Mouse (Mus musculus) midbrain, postnatal 0 days (tissue): ENCODE data around the gene Kcnj14. TPM values are rescaled to one million over a fixed set of nuclear protein-coding genes. Genes with fewer than 3 reads are reported as not detected.

Experiments
- ATAC-seq: fragments of 200-750 bp; cut with Nextera tagmentation; 2 replicates; pipeline ENCODE4 v1.8.0; 2017; ENCODE audit warnings: moderate number of reproducible peaks, mild to moderate bottlenecking, moderate TSS enrichment, moderate library complexity; ENCODE audit not compliant: low FRiP score
- DNase-seq: peaks from one replicate; pipeline ENCODE4 v3.0.0-alpha.2; 2015; ENCODE audit warnings: low spot score
- H3K27ac ChIP-seq: fragments of 300-500 bp; sonication (generic); 2 replicates; pipeline ENCODE4 v1.5.1; 2014; ENCODE audit warnings: low read depth, mild to moderate bottlenecking, low read length, mixed read lengths
- H3K27me3 ChIP-seq: fragments of 300-500 bp; sonication (generic); 2 replicates; pipeline ENCODE4 v1.6.1; 2014; ENCODE audit warnings: low read length, control low read depth, mixed read lengths; ENCODE audit not compliant: insufficient read depth
- H3K36me3 ChIP-seq: fragments of 300-500 bp; sonication (generic); 2 replicates; pipeline ENCODE4 v1.6.1; 2014; ENCODE audit warnings: low read length, control low read depth, mixed read lengths; ENCODE audit not compliant: insufficient read depth
- H3K4me1 ChIP-seq: fragments of 300-500 bp; sonication (generic); 2 replicates; pipeline ENCODE4 v1.6.1; 2014; ENCODE audit warnings: mild to moderate bottlenecking, control low read depth, antibody characterized with exemption, low read length, mixed read lengths; ENCODE audit not compliant: insufficient read depth
- H3K4me2 ChIP-seq: fragments of 300-500 bp; sonication (generic); 2 replicates; pipeline ENCODE4 v1.6.1; 2014; ENCODE audit warnings: low read depth, mild to moderate bottlenecking, low read length, mixed read lengths; ENCODE audit not compliant: poor library complexity, severe bottlenecking
- H3K4me3 ChIP-seq: fragments of 300-500 bp; sonication (generic); 2 replicates; pipeline ENCODE4 v1.5.1; 2014; ENCODE audit warnings: low read depth, mild to moderate bottlenecking, low read length, moderate library complexity
- H3K9ac ChIP-seq: fragments of 300-500 bp; sonication (generic); replicated peaks from 2 replicates; pipeline ENCODE4 v1.6.1; 2014; ENCODE audit warnings: mild to moderate bottlenecking, low read length, moderate library complexity, mixed read lengths; ENCODE audit not compliant: poor library complexity, severe bottlenecking
- H3K9me3 ChIP-seq: fragments of 300-500 bp; sonication (generic); 2 replicates; pipeline ENCODE4 v1.6.1; 2016; ENCODE audit warnings: low read length, control low read depth
- CTCF ChIP-seq: IDR thresholded peaks from 2 replicates; pipeline ENCODE4 v1.5.1; 2016; ENCODE audit warnings: antibody characterized with exemption, mild to moderate bottlenecking
- WGBS: fragments of 180-500 bp; shearing (Covaris S2); extraction: QIAGEN DNeasy Blood & Tissue Kit; methylation state at CpG from one replicate; pipeline ENCODE4 v1.1.7; 2014; 5-methylcytosine and 5-hydroxymethylcytosine counted together
- polyA plus RNA-seq: library from polyadenylated mRNA; unstranded; fragments of >200 nt; fragmentation: Nextera tagmentation; extraction: Ambion mirVana; gene quantifications from 2 replicates; pipeline ENCODE4 v1.2.1, GENCODE M21; 2015
- total RNA-seq: library from RNA; depleted of rRNA; stranded (reverse); fragments of >200 nt; gene quantifications from 2 replicates; pipeline ENCODE4 v1.2.3, GENCODE M21; 2014

Kcnj14 gene
- total and polyA plus RNA-seq, 2 experiments from 2014 or later: 1.5 to 2.1 TPM

DNA sequence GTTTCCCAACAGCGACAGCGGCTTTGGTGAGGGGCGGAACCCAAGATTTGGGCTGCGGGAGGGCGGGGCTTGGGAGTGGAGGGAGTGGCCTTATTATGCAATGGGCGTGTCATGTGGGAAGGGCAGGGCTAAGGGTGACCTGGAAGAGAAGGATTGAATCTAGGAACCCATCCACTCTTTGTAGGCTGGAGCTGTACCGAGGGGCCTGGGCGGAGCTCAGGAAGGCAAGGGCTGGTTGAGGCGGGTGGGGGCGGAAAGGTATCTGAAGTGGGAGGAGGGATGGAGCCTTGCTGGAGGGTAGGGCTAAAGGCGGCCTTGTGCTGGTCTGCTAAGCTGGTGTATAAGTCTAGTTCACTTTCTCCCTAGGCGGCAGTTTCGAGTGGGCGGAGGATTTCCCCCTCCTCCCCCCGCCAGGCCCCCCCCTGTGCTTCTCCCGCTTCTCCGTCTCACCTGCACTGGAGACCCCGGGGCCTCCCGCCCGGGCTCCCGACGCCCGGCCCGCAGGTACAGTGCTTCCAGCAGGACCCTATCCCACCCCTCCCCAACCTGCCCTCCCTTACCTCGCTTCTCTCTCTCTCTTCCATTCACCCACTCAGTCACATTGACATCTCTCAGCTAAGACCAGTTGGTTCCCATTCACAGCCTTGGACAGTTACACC is 23.9 kb downstream of the Kcnj14 start:
- 32% methylated on average over 21 of the region's 25 CpGs for WGBS
- no peak for TF ChIP-seq CTCF
- H3K4me2 ChIP-seq: no peak overlapping the region
- H3K36me3 ChIP-seq: peaks cover 43% of the 10 kb centered on the region
- H3K4me3 ChIP-seq: no peak overlapping the region
- H3K9me3 ChIP-seq: no peaks in the 10 kb centered on the region
- no peaks in the 10 kb centered on the region for H3K4me1 ChIP-seq
- no peak for DNase-seq
- no peaks in the 10 kb centered on the region for H3K27me3 ChIP-seq
- no peak overlapping the region for H3K9ac ChIP-seq
- peak overlapping the region; percentile 52 for H3K27ac ChIP-seq
- no peak for ATAC-seq

DNA sequence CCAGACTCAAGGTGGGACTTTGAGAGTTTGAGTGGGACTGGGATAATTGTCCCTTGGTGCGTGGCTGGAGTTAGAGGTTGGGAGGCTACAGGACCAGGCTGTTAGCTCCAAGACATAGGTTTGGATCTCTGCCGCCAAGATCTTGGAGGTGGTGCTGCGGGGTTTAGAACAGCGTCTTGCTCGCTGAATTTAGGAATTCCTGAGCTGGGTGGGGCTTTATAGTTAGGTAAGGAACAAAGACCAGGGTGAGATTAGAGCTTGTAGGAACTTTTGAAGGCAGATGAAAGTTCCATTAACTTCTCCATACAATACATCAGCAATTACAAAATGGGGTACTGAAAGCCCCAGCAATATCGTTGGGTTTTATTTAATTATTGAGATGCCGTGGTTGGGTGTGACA is 24.6 kb downstream of the Kcnj14 start:
- no peak for TF ChIP-seq CTCF
- DNase-seq (no peak), ATAC-seq (no peak)
- H3K4me1 ChIP-seq: no peaks in the 10 kb centered on the region
- H3K36me3 ChIP-seq: peaks cover 50% of the 10 kb centered on the region
- H3K9me3 ChIP-seq: no peaks in the 10 kb centered on the region
- no peaks in the 10 kb centered on the region for H3K27me3 ChIP-seq
- no peak overlapping the region for H3K4me2 ChIP-seq
- H3K4me3 ChIP-seq: no peak overlapping the region
- no peak overlapping the region for H3K9ac ChIP-seq
- H3K27ac ChIP-seq: 0 out of 2 replicates have a peak overlapping the region, but pooled peaks have one; percentile 52
- 49% methylated on average over 7 of the region's 7 CpGs for WGBS

DNA sequence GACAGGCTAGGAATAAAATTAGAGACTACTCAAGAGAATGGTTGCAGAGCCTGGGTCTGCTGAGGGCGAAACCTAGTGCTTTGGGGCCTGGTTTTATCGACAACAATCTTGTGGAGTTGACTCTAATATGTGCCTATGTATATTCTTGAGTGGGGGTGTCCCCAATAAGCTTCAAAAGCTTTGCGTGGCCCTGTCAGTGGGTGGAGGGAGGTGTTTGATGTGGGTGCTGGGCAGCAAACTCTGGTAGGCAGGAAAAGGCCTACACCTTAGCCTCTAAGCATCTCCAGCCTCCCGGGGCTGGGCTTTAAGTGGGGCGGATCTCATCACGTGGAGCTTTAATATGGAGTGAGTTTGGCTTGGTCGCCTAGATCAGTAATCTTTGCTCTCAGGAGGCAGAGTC is 25.7 kb downstream of the Kcnj14 start:
- H3K4me2 ChIP-seq: 0 out of 2 replicates have a peak overlapping the region, but pooled peaks have one; percentile 38
- DNase-seq (no peak), ATAC-seq (no peak)
- no peaks in the 10 kb centered on the region for H3K4me1 ChIP-seq
- H3K9me3 ChIP-seq: no peaks in the 10 kb centered on the region
- H3K27ac ChIP-seq: no peak overlapping the region
- WGBS: 45% methylated on average over 7 of the region's 7 CpGs
- TF ChIP-seq CTCF: no peak
- H3K27me3 ChIP-seq: no peaks in the 10 kb centered on the region
- H3K9ac ChIP-seq: no peak overlapping the region
- H3K4me3 ChIP-seq: no peak overlapping the region
- peaks cover 54% of the 10 kb centered on the region for H3K36me3 ChIP-seq

DNA sequence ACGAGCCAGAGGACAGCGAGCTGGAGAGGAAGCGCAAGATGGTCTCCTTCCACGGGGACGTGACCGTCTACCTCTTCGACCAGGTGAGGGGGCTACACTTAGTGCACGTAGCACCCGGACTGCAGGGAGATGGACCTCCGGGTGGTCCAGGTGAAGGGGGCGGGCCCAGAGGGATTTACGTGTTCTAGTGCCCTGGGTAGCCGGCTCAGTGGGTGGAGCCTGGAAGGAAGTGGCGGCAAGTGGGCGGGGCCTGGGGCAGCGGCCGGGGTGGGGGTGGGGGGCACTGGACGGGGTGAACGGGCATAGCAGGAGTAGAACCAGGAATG is 26.1 kb downstream of the Kcnj14 start:
- H3K4me2 ChIP-seq: peak overlapping the region; percentile 38
- no peak for TF ChIP-seq CTCF
- no peaks in the 10 kb centered on the region for H3K9me3 ChIP-seq
- peaks cover 54% of the 10 kb centered on the region for H3K36me3 ChIP-seq
- ATAC-seq (no peak), DNase-seq (no peak)
- H3K27me3 ChIP-seq: no peaks in the 10 kb centered on the region
- H3K9ac ChIP-seq: peak overlapping the region; percentile 30; the same call in 1 of the 2 replicates
- no peak overlapping the region for H3K27ac ChIP-seq
- peak overlapping the region; percentile 17 for H3K4me3 ChIP-seq
- H3K4me1 ChIP-seq: no peaks in the 10 kb centered on the region
- 2% methylated on average over 19 of the region's 19 CpGs for WGBS

DNA sequence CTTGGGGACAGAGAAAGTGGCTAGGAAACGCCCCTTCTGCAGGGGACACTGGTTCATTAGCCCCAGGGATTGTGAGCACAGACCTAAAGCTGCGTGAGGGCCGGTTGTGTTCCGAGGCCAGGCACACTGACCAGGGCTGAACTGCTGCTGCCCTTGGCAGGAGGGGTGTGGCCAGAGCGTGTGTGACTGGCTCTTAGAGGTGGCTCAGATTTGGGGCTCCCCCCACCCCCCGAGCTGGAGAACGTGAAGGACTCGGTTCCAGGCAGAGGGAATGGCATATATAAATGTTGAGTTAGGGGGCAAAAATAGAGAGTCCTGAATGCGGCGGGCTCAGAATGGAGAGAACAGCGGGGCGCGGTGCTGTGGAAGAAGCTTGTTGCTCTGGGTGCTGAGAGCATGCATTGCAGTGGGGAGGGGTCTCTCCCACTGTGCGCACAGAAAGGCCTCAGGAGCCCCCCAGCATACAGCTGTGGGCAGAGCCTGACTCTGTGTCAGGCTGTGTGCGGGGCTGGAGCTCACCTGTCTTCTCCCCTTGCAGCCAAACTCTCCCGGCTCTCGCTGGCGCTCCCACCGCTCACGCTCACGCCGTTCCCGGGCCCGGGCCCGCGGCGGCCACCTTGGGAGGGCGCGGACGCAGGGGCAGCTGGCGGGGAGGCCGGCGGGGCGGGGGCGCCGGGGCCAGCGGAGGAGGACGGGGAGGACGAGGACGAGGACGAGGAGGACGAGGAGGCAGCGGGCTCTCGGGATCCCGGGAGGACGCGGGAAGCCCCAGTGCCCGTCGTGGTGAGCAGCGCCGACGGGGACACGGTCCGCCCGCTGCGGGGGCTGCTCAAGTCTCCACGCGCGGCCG is 26.7 kb downstream of the Kcnj14 start:
- 0 out of 2 replicates have a peak overlapping the region, but pooled peaks have one; percentile 2 for H3K27ac ChIP-seq
- DNase-seq (no peak), ATAC-seq (no peak; the same call in 1 of the 2 replicates)
- no peak for TF ChIP-seq CTCF
- WGBS: 6% methylated on average over 52 of the region's 60 CpGs
- peak overlapping the region; percentile 30 for H3K9ac ChIP-seq
- H3K27me3 ChIP-seq: no peaks in the 10 kb centered on the region
- no peaks in the 10 kb centered on the region for H3K4me1 ChIP-seq
- peak overlapping the region; percentile 17 for H3K4me3 ChIP-seq
- peak overlapping the region; percentile 38 for H3K4me2 ChIP-seq
- peaks cover 55% of the 10 kb centered on the region for H3K36me3 ChIP-seq
- H3K9me3 ChIP-seq: no peaks in the 10 kb centered on the region

DNA sequence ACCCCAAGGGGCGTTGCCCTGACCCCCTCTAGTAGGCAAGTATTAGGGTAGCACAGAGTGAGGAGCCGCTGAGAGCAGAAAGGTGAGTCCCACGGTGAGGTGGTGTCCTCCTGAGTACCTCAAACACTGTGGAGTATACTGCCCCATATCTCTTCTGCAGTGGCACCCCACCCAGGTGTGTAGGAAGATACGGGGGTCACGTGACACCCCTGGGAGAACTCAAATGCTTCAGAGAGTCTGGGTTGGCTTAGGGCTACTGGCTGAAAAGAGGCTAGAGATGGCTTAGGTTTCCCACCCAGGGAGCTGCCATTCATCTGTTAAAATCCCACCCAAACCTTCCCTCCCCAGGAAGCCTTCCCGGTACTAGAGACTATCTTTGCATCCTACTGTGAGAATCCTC is 27.6 kb downstream of the Kcnj14 start:
- ATAC-seq (no peak), DNase-seq (no peak)
- Histone ChIP-seq H3K9ac (peak overlapping the region; percentile 30; the same call in 1 of the 2 replicates), H3K9me3 (no peaks in the 10 kb centered on the region), H3K27me3 (no peaks in the 10 kb centered on the region), H3K4me2 (peak overlapping the region; percentile 38; the same call in 1 of the 2 replicates), H3K36me3 (peaks cover 55% of the 10 kb centered on the region), H3K4me1 (no peaks in the 10 kb centered on the region), H3K27ac (0 out of 2 replicates have a peak overlapping the region, but pooled peaks have one; percentile 2), H3K4me3 (no peak overlapping the region)
- TF ChIP-seq CTCF: no peak
- WGBS: 37% methylated on average over 6 of the region's 6 CpGs
